Mouse (Mus musculus) MEL (cell line): Measurements from ENCODE around the gene Mrps18b. TPM values are rescaled to one million over a fixed set of nuclear protein-coding genes. Genes with fewer than 3 reads are reported as not detected.
A peak's percentile ranks its signal among the peaks of the same experiment; 100 is the strongest.

Experiments
- DNase-seq: peaks from one replicate; pipeline ENCODE4 v3.0.0; 2011; ENCODE audit warnings: low read depth, low spot score
- H3K27ac ChIP-seq: 2 replicates; pipeline ENCODE4 v1.5.1; 2012; ENCODE audit warnings: low read depth, mild to moderate bottlenecking, control low read depth, low read length, moderate library complexity; ENCODE audit not compliant: control insufficient read depth
- H3K27me3 ChIP-seq, 2 experiments: fragments of 150-350 bp in 1 of 2; sonication (generic) in 1 of 2; 2 replicates each; pipeline ENCODE4 v1.6.1; 2012; ENCODE audit warnings: low read length in 2 of 2, mild to moderate bottlenecking in 2 of 2, improper control_type of control experiment in 1 of 2, moderate library complexity in 1 of 2; ENCODE audit not compliant: insufficient read depth in 2 of 2, control insufficient read depth in 1 of 2
- H3K36me3 ChIP-seq, 2 experiments: 2 replicates each; pipeline ENCODE4 v1.6.1; 2012 to 2014; ENCODE audit warnings: low read length in 2 of 2, improper control_type of control experiment in 1 of 2, inconsistent platforms in 1 of 2, mild to moderate bottlenecking in 1 of 2; ENCODE audit not compliant: insufficient read depth in 2 of 2, control insufficient read depth in 1 of 2
- H3K4me1 ChIP-seq, 2 experiments: fragments of 150-350 bp in 1 of 2; sonication (generic) in 1 of 2; 2 replicates each; pipeline ENCODE4 v1.6.1; 2012; ENCODE audit warnings: low read length in 2 of 2, improper control_type of control experiment in 1 of 2, mild to moderate bottlenecking in 1 of 2; ENCODE audit not compliant: insufficient read depth in 2 of 2, control insufficient read depth in 1 of 2
- H3K4me3 ChIP-seq, 2 experiments: fragments of 150-350 bp in 1 of 2; sonication (generic) in 1 of 2; 2 replicates each; pipeline ENCODE4 v1.5.1; 2012; ENCODE audit warnings: low read depth in 2 of 2, low read length in 2 of 2, mild to moderate bottlenecking in 2 of 2, moderate library complexity in 2 of 2, control low read depth in 1 of 2, improper control_type of control experiment in 1 of 2; ENCODE audit not compliant: control insufficient read depth in 1 of 2, insufficient read depth in 1 of 2
- H3K79me2 ChIP-seq: 2 replicates; pipeline ENCODE4 v1.6.1; 2012; ENCODE audit warnings: mild to moderate bottlenecking, low read length, moderate library complexity; ENCODE audit not compliant: control insufficient read depth, poor library complexity, insufficient read depth
- H3K9ac ChIP-seq: 2 replicates; pipeline ENCODE4 v1.6.1; 2012; ENCODE audit warnings: low read depth, mild to moderate bottlenecking, control low read depth, low read length, moderate library complexity; ENCODE audit not compliant: control insufficient read depth, poor library complexity, severe bottlenecking
- H3K9me3 ChIP-seq: fragments of 150-350 bp; sonication (generic); replicated peaks from 2 replicates; pipeline ENCODE4 v1.6.1; 2012; ENCODE audit warnings: mild to moderate bottlenecking, low read length, improper control_type of control experiment, moderate library complexity; ENCODE audit not compliant: insufficient read depth
- CHD1 ChIP-seq: IDR thresholded peaks from 2 replicates; pipeline ENCODE4 v1.6.1; 2012; ENCODE audit warnings: low read depth, mild to moderate bottlenecking, inconsistent platforms, low read length, improper control_type of control experiment
- CHD2 ChIP-seq: IDR thresholded peaks from 2 replicates; pipeline ENCODE4 v1.6.1; 2011; ENCODE audit warnings: low read length, improper control_type of control experiment
- E2F4 ChIP-seq: IDR thresholded peaks from 2 replicates; pipeline ENCODE4 v1.6.1; 2011; ENCODE audit warnings: low read depth, low read length, improper control_type of control experiment, borderline replicate concordance
- ELF1 ChIP-seq: IDR thresholded peaks from 2 replicates; pipeline ENCODE4 v1.6.1; 2014; ENCODE audit warnings: low read depth, mild to moderate bottlenecking, inconsistent platforms, low read length, improper control_type of control experiment, moderate library complexity
- GATA1 ChIP-seq: IDR thresholded peaks from 2 replicates; pipeline ENCODE4 v1.6.1; 2011; ENCODE audit warnings: low read depth, low read length, improper control_type of control experiment
- MYB ChIP-seq: IDR thresholded peaks from 2 replicates; pipeline ENCODE4 v1.6.1; 2011; ENCODE audit warnings: mild to moderate bottlenecking, low read depth, low read length, improper control_type of control experiment
- MYC ChIP-seq: IDR thresholded peaks from 2 replicates; pipeline ENCODE4 v1.6.1; 2011; ENCODE audit warnings: low read depth, mild to moderate bottlenecking, low read length, improper control_type of control experiment, moderate library complexity
- NELFE ChIP-seq: IDR thresholded peaks from 2 replicates; pipeline ENCODE4 v1.6.1; 2011; ENCODE audit warnings: low read depth, low read length, improper control_type of control experiment
- NRF1 ChIP-seq: IDR thresholded peaks from 2 replicates; pipeline ENCODE4 v1.6.1; 2014; ENCODE audit warnings: low read depth, mild to moderate bottlenecking, inconsistent platforms, low read length, improper control_type of control experiment, moderate library complexity; ENCODE audit not compliant: poor library complexity, insufficient read depth, severe bottlenecking
- POLR2A ChIP-seq, 2 experiments: IDR thresholded peaks; 2 replicates each; pipeline ENCODE4 v1.6.1; 2011 to 2012; ENCODE audit warnings: low read length in 2 of 2, mild to moderate bottlenecking in 2 of 2, control low read depth in 1 of 2, improper control_type of control experiment in 1 of 2, low read depth in 1 of 2, moderate library complexity in 1 of 2; ENCODE audit not compliant: control insufficient read depth in 1 of 2, insufficient read depth in 1 of 2, poor library complexity in 1 of 2
- RCOR1 ChIP-seq: IDR thresholded peaks from 2 replicates; pipeline ENCODE4 v1.6.1; 2012; ENCODE audit warnings: low read depth, mild to moderate bottlenecking, inconsistent platforms, low read length, improper control_type of control experiment
- SMC3 ChIP-seq: IDR thresholded peaks from 2 replicates; pipeline ENCODE4 v1.6.1; 2011; ENCODE audit warnings: low read depth, low read length, improper control_type of control experiment
- TAL1 ChIP-seq: IDR thresholded peaks from 2 replicates; pipeline ENCODE4 v1.6.1; 2012; ENCODE audit warnings: mild to moderate bottlenecking, inconsistent platforms, low read length, moderate library complexity, mixed read lengths
- TBP ChIP-seq: IDR thresholded peaks from 2 replicates; pipeline ENCODE4 v1.8.0; 2011; ENCODE audit warnings: low read depth, low read length, improper control_type of control experiment
- UBTF ChIP-seq: IDR thresholded peaks from 2 replicates; pipeline ENCODE4 v1.6.1; 2012; ENCODE audit warnings: low read depth, mild to moderate bottlenecking, inconsistent platforms, low read length, improper control_type of control experiment, moderate library complexity, borderline replicate concordance; ENCODE audit not compliant: insufficient read depth
- USF1 ChIP-seq: IDR thresholded peaks from 2 replicates; pipeline ENCODE4 v1.6.1; 2014; ENCODE audit warnings: low read depth, mild to moderate bottlenecking, inconsistent platforms, low read length, improper control_type of control experiment, moderate library complexity
- ZC3H11A ChIP-seq: IDR thresholded peaks from 2 replicates; pipeline ENCODE4 v1.6.1; 2012; ENCODE audit warnings: low read depth, mild to moderate bottlenecking, inconsistent platforms, low read length, improper control_type of control experiment
- polyA plus RNA-seq, 2 experiments: library from polyadenylated mRNA; stranded (reverse) in 1 of 2; unstranded in 1 of 2; fragments of >175 nt in 1 of 2; fragments of >200 nt in 1 of 2; gene quantifications; 2 replicates each; pipeline versions ENCODE4 v1.2.1 to v1.2.4; 2012; ENCODE audit warnings: low replicate concordance in 2 of 2, low read depth in 1 of 2; ENCODE audit not compliant: insufficient read length in 2 of 2, insufficient read depth in 1 of 2, missing spikeins in 1 of 2
- total RNA-seq: library from RNA; depleted of rRNA; stranded (reverse); fragments of 300-350 nt; gene quantifications from 2 replicates; pipeline ENCODE4 v1.2.3, GENCODE M21; 2012

Mrps18b gene
- total and polyA plus RNA-seq, 3 experiments = 179 to 239 TPM; not detected in 1

- Histone ChIP-seq H3K9ac (peak overlapping the region; percentile 66), H3K27ac (peak overlapping the region; percentile 90), H3K9me3 (no peaks in the 10 kb centered on the region), H3K4me3 (peak overlapping the region in 1 of 2 experiments; percentile 17; a peak in 1 of 4 replicates), H3K79me2 (peaks cover 33% of the 10 kb centered on the region), H3K4me1 (peaks cover 10 to 49% of the 10 kb centered on the region in 2 experiments), H3K36me3 (peaks cover 1 to 54% of the 10 kb centered on the region in 2 experiments; a peak in 3 of 4 replicates), H3K27me3 (no peaks in the 10 kb centered on the region)
- TF ChIP-seq SMC3 = no peak
- no peak for TF ChIP-seq NELFE
- TF ChIP-seq MYB = no peak
- no peak for TF ChIP-seq MYC
- TF ChIP-seq RCOR1 = no peak
- TF ChIP-seq UBTF = no peak
- TF ChIP-seq USF1 = no peak
- TF ChIP-seq CHD2 = no peak
- no peak for TF ChIP-seq ELF1
- TF ChIP-seq NRF1 = no peak
- TF ChIP-seq CHD1 = no peak
- TF ChIP-seq GATA1 = no peak
- peak; percentile 54 for DNase-seq
Measured at GRCm38 (mm10) chr17:35920384-35920783, 4.2 kb upstream of the Mrps18b start.

GRCm38 (mm10) chr17:35919864-35920301 lies 3.7 kb upstream of the Mrps18b start:
- H3K27ac ChIP-seq = peak overlapping the region; percentile 90
- no peak for TF ChIP-seq GATA1
- peak in 1 of 2 experiments; percentile 58; a peak in 2 of 4 replicates for TF ChIP-seq POLR2A (IDR thresholded peaks at IDR 0.05; ENCODE audit: control insufficient read depth in 1 of 2, insufficient read depth in 1 of 2, low read depth in 1 of 2, low read length in 2 of 2, poor library complexity in 1 of 2)
- no peak for TF ChIP-seq ZC3H11A
- TF ChIP-seq TAL1 = peak; percentile 83
- peak; percentile 91 for TF ChIP-seq TBP
- TF ChIP-seq E2F4 = no peak
- peak overlapping the region; percentile 66 for H3K9ac ChIP-seq
- H3K9me3 ChIP-seq = no peaks in the 10 kb centered on the region
- H3K4me1 ChIP-seq = peaks cover 9 to 46% of the 10 kb centered on the region in 2 experiments
- peaks cover 0 to 51% of the 10 kb centered on the region in 2 experiments; a peak in 2 of 4 replicates for H3K36me3 ChIP-seq
- H3K4me3 ChIP-seq = peak overlapping the region in 1 of 2 experiments; percentile 17; a peak in 2 of 4 replicates
- DNase-seq = peak; percentile 91
- H3K27me3 ChIP-seq = no peaks in the 10 kb centered on the region
- peaks cover 37% of the 10 kb centered on the region for H3K79me2 ChIP-seq
